Comparison of ENCODE assay signal across 8 mouse cellular contexts in genomic region chr16:38088629-38089446, GRCm38 (mm10). TPM values are rescaled to one million over a fixed set of nuclear protein-coding genes. Genes with fewer than 3 reads are reported as not detected.
DNase-seq lines count a peak whose midpoint lies in the region; ATAC-seq and TF ChIP-seq lines count a peak whose summit lies in the region.

Gsk3b (plus strand) TSS chr16:38089001.

- peak; percentile 96 for DNase-seq in G1E (ENCODE audit: low spot score)
- DNase-seq in cerebellum, adult 18-20 months = peak; percentile 98 to 100
- DNase-seq in heart, postnatal 36 days = peak; percentile 95 to 97
- DNase-seq in layer of hippocampus, adult 2 months (ENCODE audit: low spot score in 2 of 2) = peak; percentile 98 to 100
- peak; percentile 99 for DNase-seq in lung, embryonic 14.5 days
- DNase-seq in thymus, adult 2 months = peak; percentile 98

- intact Hi-C loops in heart, postnatal 36 days (cut with DNase I) = loop anchor here (5.0 kb wide), 2 partner anchors 222 to 253 kb away; partner anchors contain the start of genes Lrrc58 and Maats1

- no peak for TF ChIP-seq CTCF in G1E (IDR thresholded peaks at IDR 0.05; ENCODE audit: low read depth, low read length)
- TF ChIP-seq CTCF in layer of hippocampus, adult 2 months (conservative IDR thresholded peaks at IDR 0.05) = no peak
- no peak for TF ChIP-seq CTCF in lung, embryonic 14.5 days (IDR thresholded peaks at IDR 0.05; ENCODE audit: low read depth)
- no peak for TF ChIP-seq CTCF in olfactory bulb, adult 2 months (IDR thresholded peaks at IDR 0.05; ENCODE audit: insufficient read depth, low read depth, low read length)
- no peak; the same call in 1 of the 2 replicates for TF ChIP-seq CTCF in thymus, adult 2 months (IDR thresholded peaks at IDR 0.05; ENCODE audit: borderline replicate concordance, control insufficient read depth, extremely low read depth, insufficient read depth, low read length, poor library complexity)

- H3K4me2 ChIP-seq in forebrain, embryonic 16.5 days (ENCODE audit: low read length) = peak within 1 kb of the TSS; percentile 58
- peak within 1 kb of the TSS; percentile 82 for H3K4me2 ChIP-seq in lung, embryonic 14.5 days

- H3K9ac ChIP-seq in forebrain, embryonic 16.5 days (replicated peaks; ENCODE audit: low read depth, low read length) = peak within 1 kb of the TSS; percentile 99
- H3K9ac ChIP-seq in lung, embryonic 14.5 days = peak within 1 kb of the TSS; percentile 97

- under 1% methylated on average over 67 of the region's 69 CpGs for WGBS in forebrain, embryonic 16.5 days
- WGBS in lung, embryonic 14.5 days = under 1% methylated on average over 69 of the region's 69 CpGs
- under 1% methylated on average over 69 of the region's 69 CpGs for WGBS in olfactory bulb, adult 2 months
- WGBS in thymus, adult 2 months = under 1% methylated on average over 68 of the region's 69 CpGs

- no peaks in the 10 kb centered on the region for H3K9me3 ChIP-seq in G1E (replicated peaks)
- H3K9me3 ChIP-seq in forebrain, embryonic 16.5 days (ENCODE audit: control insufficient read depth, low read length) = no peaks in the 10 kb centered on the region
- H3K9me3 ChIP-seq in lung, embryonic 14.5 days (ENCODE audit: low read depth, low read length) = no peaks in the 10 kb centered on the region

- peaks cover 8% of the 10 kb centered on the region for H3K36me3 ChIP-seq in G1E (replicated peaks)
- H3K36me3 ChIP-seq in forebrain, embryonic 16.5 days (ENCODE audit: control insufficient read depth, insufficient read depth) = no peaks in the 10 kb centered on the region
- no peaks in the 10 kb centered on the region for H3K36me3 ChIP-seq in lung, embryonic 14.5 days (ENCODE audit: insufficient read depth)
- H3K36me3 ChIP-seq in thymus, adult 2 months (ENCODE audit: control insufficient read depth, insufficient read depth, low read length) = no peaks in the 10 kb centered on the region

- peak; percentile 98 for TF ChIP-seq POLR2A in olfactory bulb, adult 2 months (IDR thresholded peaks at IDR 0.05; ENCODE audit: insufficient read depth, low read depth, low read length)
- peak; percentile 75 for TF ChIP-seq POLR2A in thymus, adult 2 months (IDR thresholded peaks at IDR 0.05; ENCODE audit: control insufficient read depth, extremely low read depth, insufficient read depth, low read length, poor library complexity)

- no peaks in the 10 kb centered on the region for H3K27me3 ChIP-seq in G1E (ENCODE audit: insufficient read depth, low read length)
- H3K27me3 ChIP-seq in forebrain, embryonic 16.5 days (replicated peaks; ENCODE audit: control insufficient read depth, insufficient read depth, low read length) = no peaks in the 10 kb centered on the region
- H3K27me3 ChIP-seq in lung, embryonic 14.5 days (ENCODE audit: insufficient read depth, low read length) = no peaks in the 10 kb centered on the region
- H3K27me3 ChIP-seq in thymus, adult 2 months (ENCODE audit: control insufficient read depth, insufficient read depth, low read length) = no peaks in the 10 kb centered on the region

- H3K4me1 ChIP-seq in G1E (ENCODE audit: insufficient read depth, low read depth, low read length) = peaks cover 29% of the 10 kb centered on the region
- peaks cover 18% of the 10 kb centered on the region for H3K4me1 ChIP-seq in forebrain, embryonic 16.5 days (replicated peaks; ENCODE audit: control insufficient read depth, insufficient read depth, low read length)
- peaks cover 4% of the 10 kb centered on the region; the same call in 1 of the 2 replicates for H3K4me1 ChIP-seq in lung, embryonic 14.5 days (ENCODE audit: insufficient read depth)
- H3K4me1 ChIP-seq in olfactory bulb, adult 2 months (ENCODE audit: control insufficient read depth, insufficient read depth, low read length) = no peaks in the 10 kb centered on the region
- no peaks in the 10 kb centered on the region for H3K4me1 ChIP-seq in thymus, adult 2 months (replicated peaks; ENCODE audit: control insufficient read depth, insufficient read depth, low read length)

- ATAC-seq in G1E (ENCODE audit: extremely low read depth, insufficient number of reproducible peaks, low FRiP score, poor library complexity, severe bottlenecking) = peak; percentile 85
- peak; percentile 91 for ATAC-seq in forebrain, embryonic 16.5 days
- ATAC-seq in lung, embryonic 14.5 days (ENCODE audit: insufficient read depth) = peak; percentile 93

- H3K4me3 ChIP-seq in G1E (ENCODE audit: low read depth, low read length) = peak within 1 kb of the TSS; percentile 83
- peak within 1 kb of the TSS; percentile 100 for H3K4me3 ChIP-seq in forebrain, embryonic 16.5 days (replicated peaks; ENCODE audit: low read length)
- peak within 1 kb of the TSS; percentile 92 for H3K4me3 ChIP-seq in layer of hippocampus, adult 2 months
- peak within 1 kb of the TSS; percentile 96 for H3K4me3 ChIP-seq in lung, embryonic 14.5 days (ENCODE audit: low read depth, low read length)
- H3K4me3 ChIP-seq in olfactory bulb, adult 2 months (ENCODE audit: insufficient read depth, low read depth, low read length) = peak within 1 kb of the TSS; percentile 97
- peak within 1 kb of the TSS; percentile 67 for H3K4me3 ChIP-seq in thymus, adult 2 months (ENCODE audit: control insufficient read depth, insufficient read depth, low read length)

- peak within 1 kb of the TSS; percentile 100 for H3K27ac ChIP-seq in forebrain, embryonic 16.5 days (ENCODE audit: low read length)
- peak within 1 kb of the TSS; percentile 100 for H3K27ac ChIP-seq in layer of hippocampus, adult 2 months
- peak within 1 kb of the TSS; percentile 100 for H3K27ac ChIP-seq in lung, embryonic 14.5 days (ENCODE audit: low read depth)
- peak within 1 kb of the TSS; percentile 99 for H3K27ac ChIP-seq in olfactory bulb, adult 2 months (ENCODE audit: insufficient read depth, low read depth, low read length)
- peak within 1 kb of the TSS; percentile 86 for H3K27ac ChIP-seq in thymus, adult 2 months (ENCODE audit: control insufficient read depth, insufficient read depth, low read length)

RNA-seq across cellular contexts. Expression of gene Gsk3b, which starts in this region (rescaled TPM):
- total RNA-seq in G1E (2014; fragmentation: Nextera tagmentation) = 93.8 and 112 TPM in 2 replicates
- total RNA-seq in G1E (2017) = 33.3 and 49.2 TPM in 2 replicates
- 9.3 and 10.1 TPM in 2 replicates for polyA plus RNA-seq in G1E (2012)
- polyA plus RNA-seq in forebrain, embryonic 16.5 days (2015; fragmentation: Nextera tagmentation; extraction: Ambion mirVana) = 155 and 159 TPM in 2 replicates
- total RNA-seq in heart, postnatal 36 days (2021) = 10 to 100 TPM; 52.3 to 55.6 TPM
- total RNA-seq in layer of hippocampus, adult 2 months (2021) = 100 to 1,000 TPM; 152 to 153 TPM
- 62.6 and 63.0 TPM in 2 replicates for polyA plus RNA-seq in lung, embryonic 14.5 days (2014; fragmentation: Nextera tagmentation; extraction: Ambion mirVana)
- 55.0 and 135 TPM in 2 replicates for polyA plus RNA-seq in olfactory bulb, adult 2 months (2012; ENCODE audit: insufficient read depth, insufficient read length, low replicate concordance, missing spikeins)
- polyA plus RNA-seq in thymus, adult 2 months (2012; rRNA removed) = 25.1 and 33.1 TPM in 2 replicates

Comparison
In these comparisons a context has a peak if more than half of its experiments do, and no peak if none do; other contexts are left out.
1. Peak in every context shown above with its lines: DNase-seq, ATAC-seq, H3K4me3 ChIP-seq and H3K27ac ChIP-seq.